Mouse (Mus musculus) kidney, embryonic 14.5 days (tissue): ENCODE results near the gene Etv6. TPM values are rescaled to one million over a fixed set of nuclear protein-coding genes. Genes with fewer than 3 reads are reported as not detected.

Source experiments
- ATAC-seq: fragments of 200-750 bp; cut with Nextera tagmentation; 2 replicates; pipeline ENCODE4 v1.8.0; 2017; ENCODE audit warnings: moderate number of reproducible peaks, mild to moderate bottlenecking, moderate TSS enrichment, moderate library complexity; ENCODE audit not compliant: low FRiP score, low TSS enrichment
- H3K27ac ChIP-seq: fragments of 300-500 bp; sonication (generic); 2 replicates; pipeline ENCODE4 v1.5.1; 2014; ENCODE audit warnings: low read depth, mild to moderate bottlenecking, low read length, moderate library complexity, mixed read lengths
- H3K27me3 ChIP-seq: fragments of 300-500 bp; sonication (generic); 2 replicates; pipeline ENCODE4 v1.6.1; 2014; ENCODE audit warnings: mild to moderate bottlenecking, low read length; ENCODE audit not compliant: control insufficient read depth, insufficient read depth
- H3K36me3 ChIP-seq: fragments of 300-500 bp; sonication (generic); 2 replicates; pipeline ENCODE4 v1.6.1; 2014; ENCODE audit warnings: low read length, mixed read lengths; ENCODE audit not compliant: control insufficient read depth, insufficient read depth
- H3K4me1 ChIP-seq: fragments of 300-500 bp; sonication (generic); 2 replicates; pipeline ENCODE4 v1.6.1; 2014; ENCODE audit warnings: low read length, mixed read lengths; ENCODE audit not compliant: control insufficient read depth, insufficient read depth
- H3K4me2 ChIP-seq: fragments of 300-500 bp; sonication (generic); replicated peaks from 2 replicates; pipeline ENCODE4 v1.6.1; 2014; ENCODE audit warnings: low read depth, mild to moderate bottlenecking, low read length
- H3K4me3 ChIP-seq: fragments of 300-500 bp; sonication (generic); 2 replicates; pipeline ENCODE4 v1.5.1; 2014; ENCODE audit warnings: mild to moderate bottlenecking, low read length
- H3K9ac ChIP-seq: fragments of 300-500 bp; sonication (generic); 2 replicates; pipeline ENCODE4 v1.6.1; 2014; ENCODE audit warnings: low read depth, mild to moderate bottlenecking, low read length, moderate library complexity
- H3K9me3 ChIP-seq: fragments of 300-500 bp; sonication (generic); 2 replicates; pipeline ENCODE4 v1.6.1; 2016; ENCODE audit warnings: low read length; ENCODE audit not compliant: control insufficient read depth
- WGBS: fragments of 180-500 bp; shearing (Covaris S2); extraction: QIAGEN DNeasy Blood & Tissue Kit; methylation state at CpG from one replicate; pipeline ENCODE4 v1.1.7; 2014; 5-methylcytosine and 5-hydroxymethylcytosine counted together
- polyA plus RNA-seq: library from polyadenylated mRNA; unstranded; fragments of >200 nt; fragmentation: Nextera tagmentation; extraction: Ambion mirVana; gene quantifications from 2 replicates; pipeline ENCODE4 v1.2.1, GENCODE M21; 2014

Etv6 gene
- polyA plus RNA-seq, 1 experiment from 2014 or later = 18.1 TPM

- WGBS = 17% methylated on average over 9 of the region's 9 CpGs
- 0 out of 2 replicates have a peak, but pooled peaks cover 11% of the 10 kb centered on the region for H3K4me1 ChIP-seq
Observed at GRCm38 (mm10) chr6:134175059-134175458, 139.6 kb downstream of the Etv6 start.

GRCm38 (mm10) chr6:134177196-134177595 is 141.7 kb downstream of the Etv6 start:
- Histone ChIP-seq H3K27me3 (no peaks in the 10 kb centered on the region), H3K4me1 (0 out of 2 replicates have a peak, but pooled peaks cover 3% of the 10 kb centered on the region), H3K36me3 (no peaks in the 10 kb centered on the region), H3K9me3 (no peaks in the 10 kb centered on the region), H3K4me2 (no peak overlapping the region), H3K4me3 (no peak overlapping the region), H3K27ac (no peak overlapping the region), H3K9ac (no peak overlapping the region)
- WGBS = 70% methylated on average over 5 of the region's 5 CpGs
- ATAC-seq = no peak

More at GRCm38 (mm10) chr6:134175059-134175458, 139.6 kb downstream of the Etv6 start:
- Histone ChIP-seq H3K9me3 (no peaks in the 10 kb centered on the region), H3K9ac (no peak overlapping the region), H3K4me2 (no peak overlapping the region), H3K27me3 (no peaks in the 10 kb centered on the region), H3K4me3 (no peak overlapping the region), H3K36me3 (no peaks in the 10 kb centered on the region), H3K27ac (no peak overlapping the region)
- ATAC-seq = no peak

DNA sequence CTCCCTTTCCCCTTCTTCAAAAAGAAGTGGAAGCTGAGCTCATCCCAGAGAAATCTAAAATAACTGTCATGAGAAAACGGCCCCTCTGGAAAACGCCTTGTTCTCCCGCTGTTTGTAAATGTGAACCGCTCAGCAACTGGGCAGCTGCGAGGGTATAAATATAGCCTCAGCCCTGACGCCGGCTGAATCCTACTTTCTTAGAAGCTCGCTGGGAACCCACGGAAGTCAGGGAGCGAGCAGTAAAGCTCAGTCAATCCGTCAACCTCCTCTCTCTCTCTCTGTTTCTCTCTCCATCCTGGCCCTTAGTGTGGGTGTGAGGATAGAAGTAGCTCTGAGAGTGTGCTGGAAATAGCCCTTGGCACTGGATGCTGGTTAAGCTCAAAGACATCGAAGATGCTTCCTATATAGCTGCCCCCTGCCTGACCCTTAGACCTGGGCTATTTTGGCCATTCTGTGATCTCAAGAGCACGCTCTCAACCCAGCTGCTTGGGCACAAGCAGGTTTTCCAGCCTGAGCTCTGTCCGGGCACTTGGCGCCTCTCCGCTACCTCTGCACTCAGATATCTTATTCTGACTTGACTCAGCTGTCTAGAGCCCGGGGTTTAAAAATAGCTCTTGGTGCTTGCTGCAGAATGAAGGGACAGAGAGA is 146.9 kb downstream of the Etv6 start:
- Histone ChIP-seq H3K27ac (no peak overlapping the region), H3K27me3 (no peaks in the 10 kb centered on the region), H3K4me3 (no peak overlapping the region), H3K9me3 (no peaks in the 10 kb centered on the region), H3K9ac (no peak overlapping the region), H3K36me3 (no peaks in the 10 kb centered on the region), H3K4me2 (no peak overlapping the region), H3K4me1 (0 out of 2 replicates have a peak, but pooled peaks cover 4% of the 10 kb centered on the region)
- no peak for ATAC-seq
- 77% methylated on average over 17 of the region's 17 CpGs for WGBS

GRCm38 (mm10) chr6:134183592-134184342 is 148.3 kb downstream of the Etv6 start:
- Histone ChIP-seq H3K27me3 (no peaks in the 10 kb centered on the region), H3K36me3 (no peaks in the 10 kb centered on the region), H3K9ac (no peak overlapping the region), H3K9me3 (no peaks in the 10 kb centered on the region), H3K4me2 (no peak overlapping the region), H3K27ac (no peak overlapping the region), H3K4me1 (peaks cover 13% of the 10 kb centered on the region; the same call in 1 of the 2 replicates), H3K4me3 (no peak overlapping the region)
- no peak for ATAC-seq
- WGBS = 66% methylated on average over 11 of the region's 11 CpGs

DNA sequence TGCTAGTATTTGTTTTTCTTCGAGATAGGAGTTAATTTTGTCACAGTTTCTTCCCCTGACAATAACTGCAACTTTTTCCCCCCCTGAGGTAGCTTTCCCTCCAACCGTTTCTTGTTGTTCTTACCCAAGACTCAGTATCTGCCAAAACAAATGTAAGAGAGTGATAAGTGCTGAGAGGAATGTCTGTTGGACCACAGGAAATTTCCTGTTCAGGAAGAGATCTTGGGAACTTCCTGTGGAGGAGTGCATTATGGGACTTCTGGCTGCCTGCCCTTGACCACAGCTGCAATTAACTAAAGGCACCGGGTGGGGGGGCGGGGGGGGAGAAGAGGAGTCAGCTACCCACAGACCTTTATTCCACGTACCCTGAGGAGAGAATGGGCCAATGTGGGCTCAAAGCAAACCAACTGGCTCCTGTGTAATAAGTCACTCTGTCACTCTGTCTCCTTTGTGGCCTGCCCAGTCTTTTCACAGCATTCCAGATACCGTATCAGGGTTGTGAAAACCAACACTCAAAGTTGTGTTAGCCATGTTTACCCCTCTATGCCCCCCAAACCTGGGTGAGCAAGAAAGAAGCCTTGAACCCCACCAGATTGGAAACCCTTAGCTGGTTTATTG is 150.9 kb downstream of the Etv6 start:
- Histone ChIP-seq H3K4me2 (no peak overlapping the region), H3K36me3 (no peaks in the 10 kb centered on the region), H3K27me3 (no peaks in the 10 kb centered on the region), H3K27ac (peak overlapping the region; percentile 2; the same call in 1 of the 2 replicates), H3K9me3 (no peaks in the 10 kb centered on the region), H3K4me3 (no peak overlapping the region), H3K4me1 (peaks cover 25% of the 10 kb centered on the region; the same call in 1 of the 2 replicates), H3K9ac (no peak overlapping the region)
- ATAC-seq = no peak
- 46% methylated on average over 6 of the region's 6 CpGs for WGBS

DNA sequence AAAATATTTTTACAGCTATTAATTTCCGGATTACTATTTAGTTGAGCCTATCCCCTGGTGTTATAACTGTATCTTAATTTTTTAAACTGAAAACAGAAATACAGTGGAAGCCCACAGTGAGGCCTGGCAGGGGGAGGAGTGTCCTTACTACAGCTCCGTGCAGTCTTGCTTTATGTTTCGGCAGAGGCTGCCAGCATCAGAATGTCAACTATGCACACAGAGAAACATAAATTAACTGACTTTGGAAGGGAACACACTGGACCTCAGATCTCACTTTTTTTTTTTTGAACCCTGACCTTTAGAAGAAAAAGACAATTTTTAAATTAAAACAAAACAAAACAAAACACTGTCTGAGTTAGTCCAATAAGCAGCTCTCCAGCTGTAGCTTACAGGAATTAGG is 153.2 kb downstream of the Etv6 start:
- Histone ChIP-seq H3K9ac (no peak overlapping the region), H3K4me2 (no peak overlapping the region), H3K36me3 (no peaks in the 10 kb centered on the region), H3K27ac (no peak overlapping the region), H3K27me3 (no peaks in the 10 kb centered on the region), H3K4me1 (peaks cover 25% of the 10 kb centered on the region; the same call in 1 of the 2 replicates), H3K9me3 (no peaks in the 10 kb centered on the region), H3K4me3 (no peak overlapping the region)
- WGBS = 30% methylated on average over 3 of the region's 3 CpGs
- ATAC-seq = no peak

- no peak overlapping the region for H3K4me2 ChIP-seq
- H3K36me3 ChIP-seq = no peaks in the 10 kb centered on the region
- H3K9ac ChIP-seq = no peak overlapping the region
- H3K27ac ChIP-seq = peak overlapping the region; percentile 64
- peaks cover 22% of the 10 kb centered on the region; the same call in 1 of the 2 replicates for H3K4me1 ChIP-seq
- no peak overlapping the region for H3K4me3 ChIP-seq
- 23% methylated on average over 5 of the region's 5 CpGs for WGBS
- no peaks in the 10 kb centered on the region for H3K9me3 ChIP-seq
- ATAC-seq = peak; percentile 44
- no peaks in the 10 kb centered on the region for H3K27me3 ChIP-seq
Observed at GRCm38 (mm10) chr6:134189174-134189573, 153.7 kb downstream of the Etv6 start.

DNA sequence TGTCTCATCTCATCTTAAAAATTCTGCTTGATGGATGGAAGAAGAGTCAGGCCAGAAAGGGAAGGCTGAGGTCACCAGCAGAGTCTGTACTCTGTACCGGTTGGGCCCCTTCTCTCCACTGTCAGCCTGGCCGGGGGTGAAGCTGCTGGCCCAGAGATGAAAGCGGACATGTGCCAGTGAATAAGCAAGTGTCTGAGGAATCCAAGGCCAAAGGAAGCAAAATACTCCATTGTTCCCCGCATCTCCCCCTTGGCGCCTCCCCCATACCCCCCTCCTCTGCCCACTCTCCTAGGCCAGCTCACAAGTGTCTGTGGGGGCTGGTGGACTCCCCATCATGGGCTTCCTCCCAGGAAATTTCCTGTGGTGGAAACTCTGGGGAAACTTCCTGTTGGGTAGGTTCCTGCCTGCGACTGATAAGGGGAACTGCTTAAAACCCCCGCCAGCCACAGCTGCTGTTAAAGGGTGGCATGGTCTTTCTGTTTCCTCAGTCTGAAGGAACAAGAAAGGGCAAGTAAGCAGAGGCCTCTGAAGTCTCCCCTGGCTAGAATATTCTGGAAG is 154.2 kb downstream of the Etv6 start:
- 51% methylated on average over 7 of the region's 7 CpGs for WGBS
- ATAC-seq = peak; percentile 58; the same call in 1 of the 2 replicates

More for the DNA sequence above, 154.2 kb downstream of the Etv6 start:
- H3K4me3 ChIP-seq = no peak overlapping the region
- no peaks in the 10 kb centered on the region for H3K36me3 ChIP-seq
- no peaks in the 10 kb centered on the region for H3K27me3 ChIP-seq
- H3K27ac ChIP-seq = peak overlapping the region; percentile 64
- no peaks in the 10 kb centered on the region for H3K9me3 ChIP-seq
- no peak overlapping the region for H3K9ac ChIP-seq
- H3K4me2 ChIP-seq = no peak overlapping the region
- H3K4me1 ChIP-seq = peaks cover 22% of the 10 kb centered on the region; the same call in 1 of the 2 replicates
